Mouse (Mus musculus): ENCODE measurements around the gene P2ry12.

P2ry12 gene

DNA sequence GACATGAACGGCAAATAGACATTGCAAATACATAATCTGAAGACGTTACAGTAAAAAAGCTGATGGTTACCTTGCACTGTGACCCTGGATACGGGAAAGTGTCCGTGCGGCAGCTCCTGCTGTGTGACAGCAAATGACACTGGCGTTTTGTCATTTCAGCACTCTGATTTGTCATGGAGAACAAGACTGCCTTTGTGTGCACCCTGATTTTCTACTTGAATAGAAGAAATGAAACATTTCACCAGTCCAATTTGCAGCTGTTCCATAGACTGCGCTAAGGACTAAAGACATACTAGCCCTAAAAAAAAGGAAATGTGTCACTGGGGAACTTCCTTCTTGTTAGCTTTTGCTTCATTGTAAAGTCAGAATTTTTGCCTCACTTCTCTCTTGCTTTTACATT, at the start of gene P2ry12:
Gene P2ry12 (minus strand): TSS at position 168 of the 400 bp plus-strand sequence.
- no peak for DNase-seq (ENCODE audit: low read depth)

DNA sequence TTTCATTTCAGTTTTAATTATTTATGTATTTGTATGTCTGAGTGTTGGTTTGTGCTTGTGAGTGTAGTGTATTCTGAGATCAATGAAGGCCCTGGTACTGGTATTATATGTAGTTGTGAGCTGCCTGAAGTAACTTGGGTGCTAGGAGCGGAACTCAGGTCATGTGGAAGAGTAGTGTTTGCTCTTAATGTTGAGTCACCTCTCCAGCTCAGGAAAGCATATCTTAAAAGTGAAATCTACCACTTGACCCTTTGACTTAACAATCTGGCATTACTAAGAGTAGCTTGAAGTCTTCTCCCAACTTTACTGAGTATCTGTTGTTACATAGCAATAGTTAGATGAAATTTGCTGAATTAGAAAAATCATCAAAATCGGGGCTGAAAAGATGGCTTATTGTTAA, 42.8 kb upstream of the P2ry12 start:
- no peak for DNase-seq (ENCODE audit: low read depth)

GRCm38 (mm10) chr3:59304944-59305343, 42.3 kb upstream of the P2ry12 start:
- DNase-seq (ENCODE audit: low read depth), result no peak

GRCm38 (mm10) chr3:59297653-59298052, 35.0 kb upstream of the P2ry12 start:
- DNase-seq (ENCODE audit: low read depth), result no peak

- DNase-seq (ENCODE audit: low read depth), result no peak
These were observed 34.0 kb upstream of the P2ry12 start for GRCm38 (mm10) chr3:59296563-59297130.

- no peak for DNase-seq (ENCODE audit: low read depth)
These were observed 33.3 kb upstream of the P2ry12 start for GRCm38 (mm10) chr3:59295699-59296562.

- DNase-seq (ENCODE audit: low read depth), result no peak
These were observed 30.9 kb upstream of the P2ry12 start for GRCm38 (mm10) chr3:59293437-59294199.

- no peak for DNase-seq (ENCODE audit: low read depth)
These were observed 27.9 kb upstream of the P2ry12 start for GRCm38 (mm10) chr3:59290551-59290950.

DNA sequence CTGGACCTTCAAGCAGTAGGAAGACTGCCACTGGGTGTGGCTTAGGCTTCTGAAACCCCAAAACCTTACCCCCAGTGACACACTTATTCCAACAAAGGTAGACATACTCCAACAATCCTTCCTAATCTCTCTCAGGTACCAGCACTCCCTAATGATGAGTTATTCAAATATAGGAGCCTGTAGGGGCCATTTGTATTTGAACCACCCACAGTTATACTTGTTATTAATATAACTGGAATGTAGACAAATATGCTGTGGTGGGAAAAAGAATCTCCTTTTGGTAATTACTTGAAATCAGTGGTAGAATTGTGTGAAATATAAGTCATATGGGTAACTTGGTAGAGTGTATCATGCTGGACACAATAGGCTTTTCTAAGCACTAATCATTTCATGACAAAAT, 15.9 kb upstream of the P2ry12 start:
- DNase-seq (ENCODE audit: low read depth), result no peak

GRCm38 (mm10) chr3:59278254-59278533, 15.5 kb upstream of the P2ry12 start:
- no peak for DNase-seq (ENCODE audit: low read depth)

DNA sequence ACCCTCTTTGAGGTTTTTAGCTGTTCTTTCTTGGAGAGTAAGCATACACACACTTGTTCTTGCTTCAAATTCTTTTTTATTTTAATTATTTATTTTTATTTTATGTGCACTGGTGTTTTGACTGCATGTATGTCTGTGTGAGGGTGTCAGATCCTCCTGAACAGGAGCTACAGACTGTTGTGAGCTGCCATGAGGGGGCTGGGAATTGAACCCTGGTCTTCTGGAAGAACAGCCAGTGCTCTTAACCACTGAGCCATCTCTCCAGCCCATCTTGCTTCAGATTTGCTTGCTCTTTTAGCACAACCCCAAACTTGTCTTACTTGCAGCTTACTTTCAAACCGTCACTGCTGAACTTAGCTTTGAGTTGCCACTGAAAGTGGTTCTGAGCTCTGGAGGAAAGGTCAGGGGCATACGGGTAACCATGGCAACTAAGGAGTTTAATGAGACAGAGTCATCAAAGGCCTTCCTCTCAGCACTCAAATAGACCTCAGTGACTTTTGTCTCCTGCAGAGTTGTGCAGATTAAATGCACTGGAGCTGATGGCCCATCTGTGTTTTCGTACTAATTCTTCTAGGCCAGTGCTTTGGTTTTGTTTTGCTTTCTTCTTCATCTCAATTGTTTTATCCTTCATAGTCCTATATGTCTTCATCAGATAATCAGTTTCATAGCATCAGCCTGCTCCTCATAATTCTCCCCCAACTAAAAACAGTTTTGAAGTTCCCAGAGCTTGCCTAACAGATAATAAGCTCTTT, 15.0 kb upstream of the P2ry12 start:
- DNase-seq (ENCODE audit: low read depth), result no peak

GRCm38 (mm10) chr3:59270811-59271210, 8.1 kb upstream of the P2ry12 start:
- no peak for DNase-seq (ENCODE audit: low read depth)

DNA sequence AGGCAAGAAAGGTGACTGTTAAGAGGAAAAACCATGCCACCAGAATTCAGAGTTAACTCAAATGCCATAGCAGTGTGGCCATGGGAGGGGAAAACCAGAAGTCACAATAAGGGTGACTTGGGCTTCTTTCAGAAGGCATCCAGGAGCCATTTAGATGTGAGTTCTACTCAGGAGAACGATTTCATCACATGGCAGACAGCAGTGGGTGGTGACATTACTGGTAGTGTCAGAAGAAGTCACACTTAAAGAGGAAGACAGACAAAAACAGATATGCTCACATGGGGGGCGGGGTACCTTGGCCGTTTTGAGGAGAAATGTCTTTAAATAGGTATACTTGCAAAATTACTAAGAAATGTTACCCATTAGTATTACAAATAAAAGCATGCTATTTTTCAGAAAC, 1.3 kb upstream of the P2ry12 start:
- DNase-seq (ENCODE audit: low read depth), result no peak

GRCm38 (mm10) chr3:59263417-59263816, 746 bp upstream of the P2ry12 start:
- no peak for DNase-seq (ENCODE audit: low read depth)

GRCm38 (mm10) chr3:59261709-59262472, 780 bp downstream of the P2ry12 start:
- no peak for DNase-seq (ENCODE audit: low read depth)

- no peak for DNase-seq (ENCODE audit: low read depth)
These were observed 1.9 kb downstream of the P2ry12 start for GRCm38 (mm10) chr3:59260745-59261144.

DNA sequence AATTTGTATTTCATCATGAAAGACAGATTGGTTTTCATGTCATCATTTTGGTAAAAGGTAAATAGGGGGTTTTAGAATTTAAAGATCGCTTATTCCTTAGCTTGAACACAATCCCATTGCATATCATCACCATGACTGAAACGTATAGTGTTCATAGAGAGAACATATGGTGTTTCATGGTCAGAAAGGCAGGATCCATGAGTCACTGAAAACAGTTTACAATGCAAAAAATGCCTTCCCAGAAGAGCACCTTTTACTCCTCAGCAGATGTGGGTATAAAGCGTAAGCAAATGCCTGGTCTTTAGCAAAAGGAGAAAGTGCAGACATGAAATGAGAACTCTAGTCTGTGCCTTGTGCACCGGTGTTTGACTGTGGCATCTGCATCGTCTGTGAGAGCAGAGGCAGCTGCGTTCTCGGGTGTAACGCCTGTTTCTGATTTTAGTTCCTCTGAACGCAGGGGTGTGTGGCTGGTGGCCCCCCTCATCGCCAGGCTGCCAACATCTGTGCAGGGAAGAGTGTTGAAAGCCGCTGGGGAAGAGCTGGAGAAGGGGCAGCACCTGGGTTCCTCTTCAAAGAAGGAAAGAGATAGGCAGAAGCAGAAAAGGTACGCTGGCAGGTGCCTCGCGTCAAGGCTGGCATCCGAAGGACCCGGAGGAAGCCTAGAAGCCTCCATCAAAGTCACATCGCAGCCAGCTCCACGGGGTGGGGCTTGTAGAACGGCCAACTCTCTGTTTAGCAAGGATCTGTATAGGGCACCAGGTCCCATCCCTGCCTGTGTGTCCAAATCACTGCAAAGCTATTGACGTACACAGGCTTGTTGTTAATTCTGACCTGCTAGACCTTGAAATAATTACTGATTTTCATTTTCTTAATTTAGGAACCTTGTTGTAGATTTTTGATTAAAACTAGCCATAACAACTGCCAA, 4.7 kb downstream of the P2ry12 start:
- no peak for DNase-seq (ENCODE audit: low read depth)

DNA sequence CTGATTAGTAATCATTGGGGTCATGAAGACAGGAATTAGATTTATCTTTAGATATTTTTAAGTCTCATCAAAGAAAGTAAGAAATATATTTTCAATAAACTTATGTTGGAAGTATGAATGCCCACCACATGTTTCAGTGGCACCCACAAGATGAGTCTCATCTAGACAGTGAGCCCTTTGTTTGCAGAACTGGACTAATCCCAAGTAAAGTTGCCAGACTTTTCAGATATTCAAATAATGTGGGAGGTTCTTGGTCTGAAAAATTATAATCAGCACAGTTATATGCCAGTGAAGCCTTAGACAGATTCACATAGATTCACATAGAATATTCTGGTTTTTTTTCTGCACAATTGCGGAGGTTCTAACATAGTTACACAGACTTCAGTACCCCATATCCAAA, 12.2 kb downstream of the P2ry12 start:
- DNase-seq (ENCODE audit: low read depth), result no peak

- no peak for DNase-seq (ENCODE audit: low read depth)
These were observed 14.6 kb downstream of the P2ry12 start for GRCm38 (mm10) chr3:59248031-59248430.

- DNase-seq (ENCODE audit: low read depth), result no peak
These were observed 19.3 kb downstream of the P2ry12 start for GRCm38 (mm10) chr3:59243384-59243783.

- no peak for DNase-seq (ENCODE audit: low read depth)
These were observed 27.8 kb downstream of the P2ry12 start for GRCm38 (mm10) chr3:59234878-59235277.

Measured in c-Kit-positive CD71-positive TER-119-negative erythroid progenitor cells, embryonic 14.5 days (primary cell).